Mouse (Mus musculus): ENCODE results near the gene Commd6.
"Not testable (repeated sequence)": the region's sequence is repeated elsewhere in the genome, so short reads cannot be mapped to it uniquely, and the experiment has no call there.

Gene Commd6

GRCm38 (mm10) chr14:101587366-101588040 lies 53.0 kb downstream of the Commd6 start:
- POLR2A ChIA-PET, CTCF ChIA-PET: not testable (repeated sequence)

DNA sequence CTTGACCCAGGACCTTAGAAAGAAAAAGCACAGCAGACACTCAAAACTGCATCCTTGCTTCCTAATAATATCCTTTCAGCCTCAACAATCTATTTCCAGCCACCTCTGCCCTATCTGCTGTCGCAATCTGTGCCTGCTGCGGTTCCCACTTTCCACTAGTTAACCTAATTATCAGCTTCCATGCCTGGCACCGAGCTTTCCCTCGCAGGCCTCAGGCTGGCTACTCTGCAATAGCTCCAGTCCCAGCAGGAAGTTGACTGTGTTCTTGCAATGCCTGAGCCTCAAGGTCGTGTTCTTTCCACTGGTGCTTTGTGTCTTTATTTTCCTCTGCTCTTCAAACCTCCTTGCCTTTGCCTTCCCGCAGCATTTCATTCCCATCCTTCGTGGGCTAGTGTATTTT lies 54.4 kb downstream of the Commd6 start:
- ChIA-PET POLR2A (no interaction called here), CTCF (no interaction called here)
